Mouse (Mus musculus): ENCODE data around the gene Hes3. TPM values are rescaled to one million over a fixed set of nuclear protein-coding genes. Genes with fewer than 3 reads are reported as not detected.

Gene Hes3
- not detected in 2 replicates for polyA plus RNA-seq (2015; fragmentation: Nextera tagmentation; extraction: Ambion mirVana)

DNA sequence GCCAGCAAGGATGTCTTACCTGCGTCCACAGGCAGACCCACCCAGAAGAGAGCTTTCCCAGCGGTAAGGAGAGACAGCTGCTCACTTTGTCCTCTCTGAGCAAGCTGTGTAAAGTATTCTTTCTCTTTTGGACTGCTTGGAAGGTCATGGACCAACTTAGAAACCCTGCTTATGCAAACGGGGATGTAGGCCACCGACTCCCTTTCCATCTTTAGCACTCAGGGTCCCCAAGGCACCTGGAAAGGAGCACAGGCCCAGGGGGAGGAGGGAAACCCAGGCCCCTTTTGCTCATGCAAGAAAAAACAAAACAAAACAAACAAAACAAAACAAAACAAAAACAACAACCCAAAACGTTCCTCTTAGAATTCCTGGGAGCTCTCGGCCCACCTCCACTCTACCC is at the start of gene Hes3:
Gene Hes3, minus strand, starts transcription at position 101 of the 400 bp plus-strand sequence.
- no peak for ATAC-seq (ENCODE audit: insufficient read depth)
- H3K27ac ChIP-seq (replicated peaks): no peak within 1 kb of the TSS
- no peak within 1 kb of the TSS for H3K9ac ChIP-seq
- no peaks in the 10 kb centered on the region for H3K36me3 ChIP-seq (replicated peaks)
- WGBS (ENCODE audit: insufficient replicate concordance): 32% methylated on average over 6 of the region's 6 CpGs
- no peaks in the 10 kb centered on the region for H3K9me3 ChIP-seq (replicated peaks)
- H3K4me3 ChIP-seq (replicated peaks): no peak within 1 kb of the TSS
- peaks cover 14% of the 10 kb centered on the region for H3K4me1 ChIP-seq (replicated peaks)
- no peak within 1 kb of the TSS for H3K4me2 ChIP-seq
- H3K27me3 ChIP-seq: peaks cover 75% of the 10 kb centered on the region

- peaks cover 3% of the 10 kb centered on the region; the same call in 1 of the 2 replicates for H3K36me3 ChIP-seq (replicated peaks)
- H3K4me3 ChIP-seq (replicated peaks): no peak overlapping the region
- H3K4me1 ChIP-seq (replicated peaks): peaks cover 24% of the 10 kb centered on the region
- H3K9me3 ChIP-seq (replicated peaks): no peaks in the 10 kb centered on the region
- ATAC-seq (ENCODE audit: insufficient read depth): no peak
- H3K9ac ChIP-seq: no peak overlapping the region
- no peak overlapping the region; the same call in 1 of the 2 replicates for H3K4me2 ChIP-seq
- H3K27me3 ChIP-seq: peaks cover 80% of the 10 kb centered on the region
- H3K27ac ChIP-seq (replicated peaks): no peak overlapping the region
- 31% methylated on average over 15 of the region's 15 CpGs for WGBS (ENCODE audit: insufficient replicate concordance)
Measured at GRCm38 (mm10) chr4:152340584-152341284, 49.3 kb upstream of the Hes3 start.

GRCm38 (mm10) chr4:152339293-152339790 is 47.9 kb upstream of the Hes3 start:
- Histone ChIP-seq H3K4me1 (replicated peaks) (peaks cover 13% of the 10 kb centered on the region), H3K9me3 (replicated peaks) (no peaks in the 10 kb centered on the region), H3K9ac (no peak overlapping the region), H3K27me3 (peaks cover 78% of the 10 kb centered on the region), H3K36me3 (replicated peaks) (peaks cover 16% of the 10 kb centered on the region), H3K27ac (replicated peaks) (no peak overlapping the region), H3K4me2 (peak overlapping the region; percentile 52), H3K4me3 (replicated peaks) (peak overlapping the region; percentile 32)
- no peak for ATAC-seq (ENCODE audit: insufficient read depth)
- WGBS (ENCODE audit: insufficient replicate concordance): 6% methylated on average over 25 of the region's 26 CpGs

DNA sequence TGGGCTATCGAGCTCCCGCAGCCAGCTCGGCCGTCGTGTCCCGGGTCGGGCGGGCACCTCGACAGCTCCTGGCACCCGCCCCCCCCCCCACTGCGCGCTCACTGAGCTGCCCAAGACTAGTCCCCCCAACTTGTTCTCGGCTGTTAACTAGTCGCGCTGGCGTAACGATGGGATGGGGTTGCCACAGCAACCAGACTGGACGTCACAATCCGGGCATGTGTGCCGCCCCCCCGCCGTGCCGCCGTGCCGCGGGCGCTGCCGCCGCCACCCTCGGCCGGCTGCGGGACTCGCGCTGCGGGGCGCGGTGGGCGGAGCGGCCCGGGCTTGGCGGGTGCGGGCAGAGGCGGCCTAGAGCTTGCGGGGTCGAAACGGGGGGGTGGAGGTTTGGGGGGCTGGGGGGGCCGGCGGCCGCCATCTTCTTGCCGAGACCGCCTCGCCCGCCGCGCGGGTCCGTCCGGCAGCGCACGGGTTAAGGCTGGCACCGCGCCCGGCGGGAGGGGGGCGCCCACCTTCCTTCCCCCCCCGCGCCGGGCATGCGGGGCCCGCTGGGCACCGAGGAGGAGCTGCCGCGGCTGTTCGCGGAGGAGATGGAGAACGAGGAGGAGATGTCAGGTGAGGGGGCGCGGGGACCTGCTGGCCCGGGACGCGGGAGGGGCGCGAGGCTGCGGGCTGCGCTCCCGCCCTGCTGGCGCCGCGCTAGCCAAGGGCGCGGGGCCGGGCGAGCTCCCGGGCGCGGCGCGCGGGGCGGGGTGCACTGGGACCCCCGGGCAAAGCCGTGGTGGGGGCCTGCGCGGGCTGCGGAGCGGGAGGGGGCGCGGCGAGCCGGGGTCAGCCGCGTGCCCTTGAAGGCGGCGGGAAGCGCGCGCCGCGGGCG is 47.2 kb upstream of the Hes3 start, which contains the start of gene Chd5:
Gene Chd5, plus strand, starts transcription at position 233 of the 874 bp plus-strand sequence.
- H3K4me2 ChIP-seq: peak within 1 kb of the TSS; percentile 52
- peaks cover 12% of the 10 kb centered on the region for H3K4me1 ChIP-seq (replicated peaks)
- H3K4me3 ChIP-seq (replicated peaks): peak within 1 kb of the TSS; percentile 32
- WGBS (ENCODE audit: insufficient replicate concordance): 2% methylated on average over 114 of the region's 120 CpGs
- ATAC-seq (ENCODE audit: insufficient read depth): no peak
- no peak within 1 kb of the TSS for H3K27ac ChIP-seq (replicated peaks)
- no peaks in the 10 kb centered on the region for H3K9me3 ChIP-seq (replicated peaks)
- H3K36me3 ChIP-seq (replicated peaks): peaks cover 23% of the 10 kb centered on the region
- H3K9ac ChIP-seq: no peak within 1 kb of the TSS
- H3K27me3 ChIP-seq: peaks cover 75% of the 10 kb centered on the region

GRCm38 (mm10) chr4:152337772-152338171 is 46.3 kb upstream of the Hes3 start:
- Histone ChIP-seq H3K9me3 (replicated peaks) (no peaks in the 10 kb centered on the region), H3K4me1 (replicated peaks) (peaks cover 12% of the 10 kb centered on the region), H3K27ac (replicated peaks) (no peak overlapping the region), H3K36me3 (replicated peaks) (peaks cover 32% of the 10 kb centered on the region), H3K27me3 (peaks cover 68% of the 10 kb centered on the region), H3K4me2 (no peak overlapping the region), H3K4me3 (replicated peaks) (no peak overlapping the region), H3K9ac (no peak overlapping the region)
- 38% methylated on average over 6 of the region's 6 CpGs for WGBS (ENCODE audit: insufficient replicate concordance)
- no peak for ATAC-seq (ENCODE audit: insufficient read depth)

GRCm38 (mm10) chr4:152333587-152333986 is 42.1 kb upstream of the Hes3 start:
- Histone ChIP-seq H3K27me3 (peaks cover 28% of the 10 kb centered on the region), H3K9me3 (replicated peaks) (no peaks in the 10 kb centered on the region), H3K9ac (no peak overlapping the region), H3K27ac (replicated peaks) (no peak overlapping the region), H3K4me2 (no peak overlapping the region), H3K36me3 (replicated peaks) (peaks cover 74% of the 10 kb centered on the region), H3K4me3 (replicated peaks) (no peak overlapping the region), H3K4me1 (replicated peaks) (peaks cover 15% of the 10 kb centered on the region)
- no peak for ATAC-seq (ENCODE audit: insufficient read depth)
- 82% methylated on average over 12 of the region's 12 CpGs for WGBS (ENCODE audit: insufficient replicate concordance)

- Histone ChIP-seq H3K4me3 (replicated peaks) (no peak overlapping the region), H3K36me3 (replicated peaks) (peaks cover 79% of the 10 kb centered on the region), H3K27ac (replicated peaks) (no peak overlapping the region), H3K27me3 (peaks cover 22% of the 10 kb centered on the region), H3K9ac (no peak overlapping the region), H3K4me1 (replicated peaks) (peaks cover 17% of the 10 kb centered on the region), H3K4me2 (no peak overlapping the region), H3K9me3 (replicated peaks) (no peaks in the 10 kb centered on the region)
- peak; percentile 48 for ATAC-seq (ENCODE audit: insufficient read depth)
- WGBS (ENCODE audit: insufficient replicate concordance): 17% methylated on average over 2 of the region's 2 CpGs
Measured at GRCm38 (mm10) chr4:152332952-152333351, 41.5 kb upstream of the Hes3 start.

- 69% methylated on average over 6 of the region's 6 CpGs for WGBS (ENCODE audit: insufficient replicate concordance)
- H3K9ac ChIP-seq: no peak overlapping the region
- no peak overlapping the region for H3K4me3 ChIP-seq (replicated peaks)
- no peak overlapping the region for H3K27ac ChIP-seq (replicated peaks)
- H3K4me2 ChIP-seq: no peak overlapping the region
- no peak for ATAC-seq (ENCODE audit: insufficient read depth)
- no peaks in the 10 kb centered on the region for H3K27me3 ChIP-seq
- H3K9me3 ChIP-seq (replicated peaks): no peaks in the 10 kb centered on the region
- H3K36me3 ChIP-seq (replicated peaks): peaks cover 62% of the 10 kb centered on the region
- peaks cover 48% of the 10 kb centered on the region for H3K4me1 ChIP-seq (replicated peaks)
Measured at GRCm38 (mm10) chr4:152328691-152329090, 37.2 kb upstream of the Hes3 start.

GRCm38 (mm10) chr4:152326543-152326942 is 35.1 kb upstream of the Hes3 start:
- WGBS (ENCODE audit: insufficient replicate concordance): under 1% methylated on average over 11 of the region's 11 CpGs
- H3K36me3 ChIP-seq (replicated peaks): peaks cover 40% of the 10 kb centered on the region
- peak overlapping the region; percentile 77 for H3K27ac ChIP-seq (replicated peaks)
- peak overlapping the region; percentile 93 for H3K9ac ChIP-seq
- H3K9me3 ChIP-seq (replicated peaks): no peaks in the 10 kb centered on the region
- no peaks in the 10 kb centered on the region for H3K27me3 ChIP-seq
- no peak for ATAC-seq (ENCODE audit: insufficient read depth)
- peak overlapping the region; percentile 87 for H3K4me2 ChIP-seq
- H3K4me1 ChIP-seq (replicated peaks): peaks cover 48% of the 10 kb centered on the region
- peak overlapping the region; percentile 98 for H3K4me3 ChIP-seq (replicated peaks)

GRCm38 (mm10) chr4:152325574-152326411 is 34.3 kb upstream of the Hes3 start, which contains the start of gene Rpl22:
TSS of gene Rpl22 (plus strand) at chr4:152325742.
- under 1% methylated on average over 70 of the region's 70 CpGs for WGBS (ENCODE audit: insufficient replicate concordance)
- peak; percentile 96 for ATAC-seq (ENCODE audit: insufficient read depth)

More at GRCm38 (mm10) chr4:152325574-152326411, 34.3 kb upstream of the Hes3 start, which contains the start of gene Rpl22:
- H3K9me3 ChIP-seq (replicated peaks): no peaks in the 10 kb centered on the region
- peaks cover 33% of the 10 kb centered on the region for H3K36me3 ChIP-seq (replicated peaks)
- H3K4me3 ChIP-seq (replicated peaks): peak within 1 kb of the TSS; percentile 98
- peak within 1 kb of the TSS; percentile 93 for H3K9ac ChIP-seq
- 0 out of 2 replicates have a peak, but pooled peaks cover 4% of the 10 kb centered on the region for H3K27me3 ChIP-seq
- peak within 1 kb of the TSS; percentile 87 for H3K4me2 ChIP-seq
- H3K4me1 ChIP-seq (replicated peaks): peaks cover 42% of the 10 kb centered on the region
- H3K27ac ChIP-seq (replicated peaks): peak within 1 kb of the TSS; percentile 77
